Mouse (Mus musculus): ENCODE results near the gene Arhgap27. TPM values are rescaled to one million over a fixed set of nuclear protein-coding genes. Genes with fewer than 3 reads are reported as not detected.

Arhgap27 gene
- polyA plus RNA-seq, 1 experiment = 13.2 TPM

DNA sequence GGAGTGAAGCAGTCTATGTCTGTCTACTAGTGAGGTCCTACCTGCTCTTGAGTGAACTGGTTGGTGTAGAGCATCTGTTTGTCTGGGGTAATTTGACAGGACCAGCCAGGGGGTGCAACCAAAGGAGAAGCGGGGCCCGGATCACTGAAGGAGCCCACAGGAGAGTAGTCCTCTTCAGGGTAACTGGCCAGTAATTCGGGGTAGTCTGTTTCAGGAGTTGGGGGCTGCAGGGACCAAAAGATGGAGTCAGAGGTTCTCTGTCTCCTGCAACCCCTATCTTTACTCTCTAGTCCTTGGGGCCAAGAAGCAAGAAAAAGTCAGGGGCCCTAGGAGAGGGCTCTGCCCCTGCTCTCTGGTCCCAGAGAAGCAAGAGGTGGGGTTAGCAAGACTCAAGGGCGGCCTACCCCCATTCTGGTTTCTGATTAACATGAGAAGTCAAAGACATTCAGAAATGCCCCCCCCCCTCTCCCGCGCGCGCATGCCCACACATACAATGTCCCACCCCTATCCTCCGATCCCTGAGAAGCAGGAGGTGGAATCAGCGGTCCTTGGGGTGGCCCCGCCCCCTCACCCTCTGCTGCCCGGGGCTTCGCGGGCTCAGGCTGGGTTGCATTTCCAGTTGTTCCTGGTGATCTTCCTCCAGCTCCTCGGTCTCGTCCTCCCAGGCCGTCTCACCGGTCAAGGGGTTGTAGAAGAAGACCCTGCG lies 23.9 kb downstream of the Arhgap27 start:
- Histone ChIP-seq H3K4me3 (ENCODE audit: insufficient read depth, low read length) (no peak overlapping the region), H3K4me1 (ENCODE audit: control insufficient read depth, insufficient read depth, low read length) (no peaks in the 10 kb centered on the region), H3K27ac (ENCODE audit: insufficient read depth, low read length) (no peak overlapping the region)
- TF ChIP-seq POLR2A (IDR thresholded peaks at IDR 0.05; ENCODE audit: extremely low read depth, insufficient read depth, low read length) = no peak
- TF ChIP-seq CTCF (IDR thresholded peaks at IDR 0.05; ENCODE audit: extremely low read depth, insufficient read depth, low read length) = no peak

DNA sequence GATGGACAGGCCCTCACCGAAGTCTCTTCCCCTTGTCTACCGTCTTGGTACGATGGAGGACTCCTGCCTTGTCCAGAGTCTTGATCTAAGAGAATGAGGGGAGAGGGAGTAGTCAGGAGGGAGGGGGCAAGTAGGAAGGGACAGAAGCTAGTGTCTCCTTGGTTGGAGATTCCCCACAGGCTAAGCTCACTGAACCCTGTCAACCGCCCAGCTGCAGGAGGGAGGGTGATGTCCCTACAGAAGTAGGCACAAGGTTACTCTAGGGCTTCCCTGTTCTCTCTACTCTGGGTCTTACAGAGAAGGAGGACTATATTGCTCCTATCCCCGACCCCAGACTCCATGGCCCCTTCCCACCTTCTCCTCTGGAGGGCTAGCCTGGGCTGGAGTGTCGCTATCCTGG lies 24.8 kb downstream of the Arhgap27 start:
- TF ChIP-seq POLR2A (IDR thresholded peaks at IDR 0.05; ENCODE audit: extremely low read depth, insufficient read depth, low read length) (no peak), CTCF (IDR thresholded peaks at IDR 0.05; ENCODE audit: extremely low read depth, insufficient read depth, low read length) (no peak)
- no peak overlapping the region for H3K4me3 ChIP-seq (ENCODE audit: insufficient read depth, low read length)
- no peaks in the 10 kb centered on the region for H3K4me1 ChIP-seq (ENCODE audit: control insufficient read depth, insufficient read depth, low read length)
- H3K27ac ChIP-seq (ENCODE audit: insufficient read depth, low read length) = no peak overlapping the region

GRCm38 (mm10) chr11:103338119-103338518 lies 25.4 kb downstream of the Arhgap27 start:
- TF ChIP-seq CTCF (IDR thresholded peaks at IDR 0.05; ENCODE audit: extremely low read depth, insufficient read depth, low read length) (no peak), POLR2A (IDR thresholded peaks at IDR 0.05; ENCODE audit: extremely low read depth, insufficient read depth, low read length) (no peak)
- H3K4me3 ChIP-seq (ENCODE audit: insufficient read depth, low read length) = no peak overlapping the region
- H3K27ac ChIP-seq (ENCODE audit: insufficient read depth, low read length) = no peak overlapping the region
- H3K4me1 ChIP-seq (ENCODE audit: control insufficient read depth, insufficient read depth, low read length) = no peaks in the 10 kb centered on the region

DNA sequence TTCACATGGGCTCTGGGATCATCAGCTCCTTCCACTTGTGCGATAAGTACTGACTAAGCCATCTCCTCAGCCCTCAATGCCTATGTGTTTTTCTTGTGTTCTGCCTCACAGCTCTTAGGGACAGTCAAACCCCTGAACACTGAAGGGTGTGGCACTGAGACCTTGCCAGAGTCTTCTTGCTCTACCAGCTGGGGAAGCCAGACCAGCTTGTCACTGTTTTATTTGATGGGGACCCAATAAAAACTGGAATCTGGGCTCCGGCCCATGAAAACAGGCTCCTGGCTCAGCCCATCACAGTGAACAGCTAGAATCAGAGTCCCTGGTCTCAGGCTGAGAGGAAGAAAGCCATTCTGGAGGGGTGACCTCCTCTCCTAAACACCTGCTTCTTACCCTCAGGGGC lies 26.3 kb downstream of the Arhgap27 start:
- no peak overlapping the region for H3K4me3 ChIP-seq (ENCODE audit: insufficient read depth, low read length)
- no peaks in the 10 kb centered on the region for H3K4me1 ChIP-seq (ENCODE audit: control insufficient read depth, insufficient read depth, low read length)
- no peak overlapping the region for H3K27ac ChIP-seq (ENCODE audit: insufficient read depth, low read length)
- TF ChIP-seq POLR2A (IDR thresholded peaks at IDR 0.05; ENCODE audit: extremely low read depth, insufficient read depth, low read length) (no peak), CTCF (IDR thresholded peaks at IDR 0.05; ENCODE audit: extremely low read depth, insufficient read depth, low read length) (no peak)

DNA sequence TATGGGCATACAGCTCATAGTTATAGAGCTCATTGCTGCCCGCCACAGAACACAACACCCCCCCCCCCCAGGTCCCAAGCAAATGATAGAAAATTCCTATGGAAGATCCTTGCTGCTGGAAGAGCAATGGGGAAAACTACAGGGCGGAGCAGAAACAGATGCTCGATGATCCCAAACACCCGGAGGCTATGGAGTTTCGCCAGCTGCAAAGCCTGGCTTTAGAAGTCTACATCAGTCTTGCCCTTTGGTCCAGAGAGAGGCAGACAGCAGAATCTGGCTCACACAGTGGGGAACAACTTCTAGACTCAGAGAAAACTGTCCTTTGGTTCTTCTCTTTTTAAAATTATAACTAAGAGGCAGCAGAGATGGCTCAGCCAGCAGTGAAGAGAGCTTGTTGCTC lies 27.9 kb downstream of the Arhgap27 start:
- Histone ChIP-seq H3K27ac (ENCODE audit: insufficient read depth, low read length) (no peak overlapping the region), H3K4me3 (ENCODE audit: insufficient read depth, low read length) (no peak overlapping the region), H3K4me1 (ENCODE audit: control insufficient read depth, insufficient read depth, low read length) (no peaks in the 10 kb centered on the region)
- TF ChIP-seq CTCF (IDR thresholded peaks at IDR 0.05; ENCODE audit: extremely low read depth, insufficient read depth, low read length) (no peak), POLR2A (IDR thresholded peaks at IDR 0.05; ENCODE audit: extremely low read depth, insufficient read depth, low read length) (no peak)

- TF ChIP-seq POLR2A (IDR thresholded peaks at IDR 0.05; ENCODE audit: extremely low read depth, insufficient read depth, low read length) = no peak
- no peak for TF ChIP-seq CTCF (IDR thresholded peaks at IDR 0.05; ENCODE audit: extremely low read depth, insufficient read depth, low read length)
- no peaks in the 10 kb centered on the region for H3K4me1 ChIP-seq (ENCODE audit: control insufficient read depth, insufficient read depth, low read length)
- no peak overlapping the region for H3K4me3 ChIP-seq (ENCODE audit: insufficient read depth, low read length)
- no peak overlapping the region for H3K27ac ChIP-seq (ENCODE audit: insufficient read depth, low read length)
Observed at GRCm38 (mm10) chr11:103334925-103335324, 28.6 kb downstream of the Arhgap27 start.

DNA sequence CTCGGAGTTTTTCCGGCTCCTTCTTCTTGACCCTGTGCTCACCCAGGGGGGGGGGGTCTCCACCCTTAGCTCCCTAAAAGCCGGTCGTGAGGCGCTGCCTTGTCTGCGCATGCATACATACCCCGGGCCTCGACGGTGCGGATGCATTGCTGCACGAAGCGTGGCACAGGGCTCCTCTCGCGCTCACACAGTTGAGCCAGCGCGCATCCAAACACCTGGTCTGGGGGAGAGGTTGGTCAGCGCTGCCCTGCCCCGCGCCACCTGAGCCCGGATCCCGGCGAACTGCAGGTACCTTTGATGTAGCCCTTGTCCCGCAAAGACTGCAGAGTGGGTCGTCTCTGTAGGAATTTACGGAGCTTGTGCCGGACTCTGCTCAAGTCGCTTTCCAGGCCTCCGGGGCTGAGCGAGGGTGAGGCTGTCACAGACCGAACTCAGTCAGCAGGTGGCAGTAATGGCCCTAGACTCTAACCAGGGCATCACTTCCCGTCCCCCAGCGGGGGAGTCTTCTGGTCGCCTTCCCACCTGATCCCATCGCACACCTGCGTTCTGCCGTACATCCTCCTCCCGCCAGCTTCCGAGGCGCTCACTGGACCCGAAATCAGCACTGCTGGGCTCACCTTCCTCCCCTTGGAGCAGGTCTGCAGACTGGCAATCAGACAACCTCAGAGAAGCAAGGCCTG lies 29.6 kb downstream of the Arhgap27 start:
- Histone ChIP-seq H3K4me3 (ENCODE audit: insufficient read depth, low read length) (peak overlapping the region; percentile 27; the same call in 1 of the 2 replicates), H3K27ac (ENCODE audit: insufficient read depth, low read length) (no peak overlapping the region), H3K4me1 (ENCODE audit: control insufficient read depth, insufficient read depth, low read length) (no peaks in the 10 kb centered on the region)
- TF ChIP-seq CTCF (IDR thresholded peaks at IDR 0.05; ENCODE audit: extremely low read depth, insufficient read depth, low read length) (peak; percentile 35; the same call in 1 of the 2 replicates), POLR2A (IDR thresholded peaks at IDR 0.05; ENCODE audit: extremely low read depth, insufficient read depth, low read length) (no peak)

DNA sequence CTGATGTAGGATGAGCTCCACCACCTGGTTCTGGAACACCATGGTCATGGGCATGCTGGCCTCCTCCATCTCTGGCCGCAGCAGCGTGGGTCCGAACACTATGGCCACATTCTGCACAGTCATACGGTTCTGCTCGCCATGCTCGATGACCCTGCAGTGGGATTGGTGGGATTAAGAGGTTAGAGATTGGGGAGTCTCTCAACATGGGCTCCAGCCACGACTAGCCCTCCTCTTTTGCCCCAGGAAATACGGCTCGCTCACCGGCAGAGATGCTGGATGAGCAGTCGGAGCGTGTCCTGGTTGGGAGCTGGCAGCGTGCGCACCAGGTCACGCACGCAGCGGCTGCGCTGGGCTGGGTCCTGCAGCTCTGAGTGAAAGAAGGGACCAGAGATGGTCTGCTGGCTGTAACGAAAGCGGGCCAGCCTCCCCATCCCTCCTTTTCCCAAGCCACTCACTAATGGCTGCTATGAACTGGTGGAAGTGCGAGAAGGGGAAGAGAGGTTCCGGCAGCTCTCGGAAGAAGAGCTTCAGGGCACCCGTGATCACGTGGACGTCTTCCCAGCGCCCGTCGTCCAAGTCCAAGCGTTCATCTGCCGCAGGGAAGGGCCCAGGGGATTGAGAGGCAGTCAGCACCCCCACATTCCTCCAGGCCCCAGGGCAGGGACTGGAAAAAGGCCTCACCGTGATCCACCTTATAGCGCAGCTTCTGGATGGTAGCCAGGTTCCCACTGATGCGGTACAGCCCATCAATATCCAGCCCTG lies 30.4 kb downstream of the Arhgap27 start:
- H3K4me3 ChIP-seq (ENCODE audit: insufficient read depth, low read length) = peak overlapping the region; percentile 27
- TF ChIP-seq CTCF (IDR thresholded peaks at IDR 0.05; ENCODE audit: extremely low read depth, insufficient read depth, low read length) (no peak), POLR2A (IDR thresholded peaks at IDR 0.05; ENCODE audit: extremely low read depth, insufficient read depth, low read length) (no peak)
- no peaks in the 10 kb centered on the region for H3K4me1 ChIP-seq (ENCODE audit: control insufficient read depth, insufficient read depth, low read length)
- H3K27ac ChIP-seq (ENCODE audit: insufficient read depth, low read length) = no peak overlapping the region

- Histone ChIP-seq H3K27ac (ENCODE audit: insufficient read depth, low read length) (no peak overlapping the region), H3K4me3 (ENCODE audit: insufficient read depth, low read length) (peak overlapping the region; percentile 27), H3K4me1 (ENCODE audit: control insufficient read depth, insufficient read depth, low read length) (no peaks in the 10 kb centered on the region)
- peak; percentile 56; the same call in 1 of the 2 replicates for TF ChIP-seq POLR2A (IDR thresholded peaks at IDR 0.05; ENCODE audit: extremely low read depth, insufficient read depth, low read length)
- peak; percentile 92 for TF ChIP-seq CTCF (IDR thresholded peaks at IDR 0.05; ENCODE audit: extremely low read depth, insufficient read depth, low read length)
Observed at GRCm38 (mm10) chr11:103332186-103332889, 31.2 kb downstream of the Arhgap27 start.
